1 mouse cellular context compared by ENCODE assay signal in the genomic region with DNA sequence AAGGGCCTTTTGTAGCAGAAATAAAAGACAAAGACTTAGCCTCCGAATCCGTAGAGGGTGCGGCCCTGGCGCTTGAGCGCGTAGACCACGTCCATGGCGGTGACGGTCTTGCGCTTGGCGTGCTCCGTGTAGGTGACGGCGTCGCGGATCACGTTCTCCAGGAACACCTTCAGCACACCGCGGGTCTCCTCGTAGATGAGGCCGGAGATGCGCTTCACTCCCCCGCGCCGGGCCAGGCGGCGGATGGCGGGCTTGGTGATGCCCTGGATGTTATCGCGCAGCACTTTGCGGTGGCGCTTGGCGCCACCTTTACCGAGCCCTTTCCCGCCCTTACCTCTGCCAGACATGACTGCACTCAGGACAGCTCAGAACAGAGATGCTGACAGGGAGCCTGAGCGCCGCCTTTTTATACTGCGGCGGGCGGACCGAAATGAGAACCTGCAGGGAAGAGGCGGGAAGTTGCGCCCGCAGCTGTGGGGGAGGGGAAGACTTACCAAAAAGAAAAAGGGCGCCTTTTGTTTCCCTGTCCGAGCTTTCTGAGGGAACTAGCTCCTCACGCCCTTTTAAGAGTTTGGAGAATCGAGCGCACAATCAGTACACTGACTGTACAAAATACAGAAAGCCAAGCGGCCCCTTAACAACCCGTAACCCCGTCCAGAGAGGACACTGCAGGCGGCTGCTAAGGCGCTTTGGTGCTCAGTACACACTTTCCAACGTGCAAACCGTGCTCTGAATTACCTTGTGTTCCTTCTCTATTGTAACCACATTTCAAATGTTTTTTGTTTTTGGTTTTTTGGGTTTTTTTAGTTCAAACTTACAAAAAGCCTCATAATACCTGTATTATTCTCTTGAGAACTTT.
TF ChIP-seq lines count a peak whose summit lies in the region.

Gene Hist1h4k, minus strand, starts transcription at position 347 of the 859 bp plus-strand sequence.

TF ChIP-seq in CH12.LX, 34 proteins besides CTCF, POLR2A, EP300 and RAD21 (continued from another document):
- 0 out of 2 replicates have a peak, but pooled peaks have one; percentile 64 for TF ChIP-seq MAZ (IDR thresholded peaks at IDR 0.05; ENCODE audit: low read depth, low read length)
- TF ChIP-seq TCF12 (IDR thresholded peaks at IDR 0.05; ENCODE audit: low read depth, low read length) = peak; percentile 92
- peak; percentile 99 for TF ChIP-seq NELFE (IDR thresholded peaks at IDR 0.05; ENCODE audit: low read depth, low read length)
